Mouse (Mus musculus) cerebellum, postnatal 25 days (tissue): Measurements from ENCODE around the gene Col16a1.

ENCODE experiments used
- DNase-seq, 2 experiments: peaks; one replicate each; pipeline ENCODE4 v3.0.0; 2021; ENCODE audit warnings: mixed read lengths in 2 of 2

Col16a1 gene

GRCm38 (mm10) chr4:130085246-130085820 lies 37.7 kb downstream of the Col16a1 start:
- peak; percentile 64 to 65 for DNase-seq

DNA sequence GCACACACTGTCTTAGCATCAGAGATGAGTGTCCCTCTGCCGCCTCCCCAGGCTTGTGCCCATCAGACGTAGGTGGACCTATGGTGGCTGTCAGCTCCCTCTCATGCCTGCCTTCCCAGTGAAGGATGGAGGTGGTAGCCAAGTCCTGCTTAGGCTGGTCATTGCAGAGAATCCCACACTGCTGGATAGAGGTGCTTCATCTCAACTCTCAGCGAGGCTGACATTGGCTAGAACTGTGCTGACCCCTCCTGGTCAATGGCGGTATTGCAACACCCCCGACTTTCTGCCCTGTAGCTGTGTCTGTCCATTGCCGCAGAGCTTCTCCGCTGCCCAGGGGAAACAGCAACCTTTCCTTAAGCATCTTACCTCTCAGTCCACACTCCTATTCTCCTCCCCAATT lies 39.7 kb downstream of the Col16a1 start:
- DNase-seq = peak; percentile 98 to 99

- no peak for DNase-seq
Measured at GRCm38 (mm10) chr4:130095137-130095536, 47.5 kb downstream of the Col16a1 start.

GRCm38 (mm10) chr4:130101183-130101582 lies 53.5 kb downstream of the Col16a1 start:
- peak; percentile 51 to 62 for DNase-seq

DNA sequence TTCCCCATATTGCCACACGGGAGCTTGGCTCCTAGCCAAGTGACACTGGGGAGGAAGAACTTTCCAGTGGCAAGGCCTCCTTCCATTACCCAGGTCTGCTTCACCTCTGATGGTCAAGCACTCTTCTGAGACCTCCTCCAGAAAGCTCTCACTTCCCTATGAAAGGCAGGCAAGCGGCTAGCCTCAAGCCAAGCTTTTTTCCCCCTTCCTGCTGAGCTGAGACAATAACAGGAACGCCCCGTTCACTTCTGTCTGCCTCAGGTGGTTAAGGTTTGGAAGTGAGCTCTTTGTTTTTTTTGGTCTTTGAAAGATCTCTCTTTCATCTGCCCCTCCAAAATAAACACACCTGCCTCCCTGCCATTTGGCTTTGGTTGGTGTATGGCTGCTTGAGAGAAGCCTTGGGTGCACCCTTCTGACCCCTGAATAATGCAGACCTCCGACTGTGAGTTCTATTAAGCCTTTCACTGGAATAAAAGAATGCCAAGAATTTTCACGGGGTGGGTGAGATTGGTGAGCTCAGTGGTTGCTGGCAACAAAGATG lies 54.5 kb downstream of the Col16a1 start, which contains the start of gene Pef1:
Gene Pef1 (plus strand): TSS at position 448 of the 541 bp plus-strand sequence.
- no peak for DNase-seq

GRCm38 (mm10) chr4:130103632-130104031 lies 56.0 kb downstream of the Col16a1 start:
- no peak for DNase-seq

- DNase-seq = no peak
Measured at GRCm38 (mm10) chr4:130104584-130104983, 56.9 kb downstream of the Col16a1 start.

- DNase-seq = no peak
Measured at GRCm38 (mm10) chr4:130107065-130107443, 59.4 kb downstream of the Col16a1 start.

DNA sequence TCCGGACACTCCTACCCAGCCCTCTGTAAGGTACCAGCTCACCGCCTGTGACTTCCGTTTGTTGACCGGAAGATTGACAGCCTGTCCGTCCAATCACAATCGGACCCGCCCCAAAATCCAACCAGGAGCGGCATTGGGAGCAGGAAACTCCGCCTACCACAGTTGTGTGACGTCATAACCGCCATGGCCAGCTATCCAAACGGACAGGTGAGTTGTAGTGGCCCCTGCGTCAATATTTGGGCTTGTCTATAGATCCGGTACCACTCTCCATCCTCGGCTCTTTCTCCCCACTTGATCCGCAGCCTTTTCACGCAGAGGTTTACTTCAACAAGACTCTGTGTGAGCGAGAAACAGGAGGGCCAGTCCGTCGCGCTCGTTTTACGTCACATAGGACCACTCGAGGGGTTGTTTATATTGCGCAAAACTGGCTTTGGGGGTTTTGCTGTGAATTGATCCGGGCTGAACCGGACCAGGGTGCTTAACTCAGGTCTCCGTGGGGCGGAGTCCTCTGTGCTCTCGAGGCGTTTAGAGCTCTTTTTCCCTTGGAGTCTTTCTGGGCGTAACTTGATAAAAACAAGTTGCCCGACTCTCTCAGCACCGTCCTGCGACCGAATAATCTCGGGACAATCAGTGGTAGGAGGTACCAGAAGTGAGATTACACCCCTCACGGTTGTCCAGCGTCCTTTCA lies 59.9 kb downstream of the Col16a1 start:
- peak; percentile 100 for DNase-seq

DNA sequence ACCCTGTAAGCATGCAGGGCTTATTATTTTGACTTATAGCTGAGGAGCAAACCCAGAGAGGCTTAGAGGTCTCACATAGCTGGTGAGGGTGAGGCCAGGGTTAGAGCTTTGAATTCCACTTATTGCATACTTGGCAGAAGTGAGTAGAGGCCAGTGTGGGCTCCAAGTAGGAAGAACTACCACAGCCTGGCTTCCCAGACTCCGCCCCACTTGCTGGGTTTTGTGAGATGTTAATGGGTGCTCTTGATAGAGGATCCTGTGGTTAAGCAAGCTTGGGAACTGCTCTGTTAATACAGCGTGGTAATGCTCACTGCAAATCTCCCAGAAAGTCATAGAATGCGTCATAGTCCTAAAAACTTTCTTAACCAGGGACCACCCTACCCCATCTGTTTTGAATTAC lies 61.3 kb downstream of the Col16a1 start:
- no peak for DNase-seq

- no peak for DNase-seq
Measured at GRCm38 (mm10) chr4:130109666-130110065, 62.0 kb downstream of the Col16a1 start.

DNA sequence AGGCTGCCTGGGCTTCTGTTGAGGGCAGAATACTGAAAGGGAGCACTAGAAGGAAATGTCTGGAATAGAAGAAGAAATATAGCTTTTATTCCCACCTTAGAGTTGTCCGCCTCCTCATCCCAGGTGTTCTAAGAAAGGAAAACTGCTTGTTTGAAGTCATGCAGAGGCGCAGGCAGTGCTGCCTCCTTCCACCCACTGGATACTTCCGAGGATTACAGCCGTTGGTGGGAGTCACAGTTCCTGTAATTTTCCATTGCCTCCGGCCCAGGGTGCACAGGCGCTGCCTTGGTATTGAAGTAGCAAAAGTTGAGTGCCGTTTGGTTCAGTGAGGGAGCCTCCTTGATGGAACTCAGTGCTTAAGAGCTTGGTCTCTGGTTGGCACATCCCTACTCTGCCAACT lies 62.5 kb downstream of the Col16a1 start:
- DNase-seq = no peak

DNA sequence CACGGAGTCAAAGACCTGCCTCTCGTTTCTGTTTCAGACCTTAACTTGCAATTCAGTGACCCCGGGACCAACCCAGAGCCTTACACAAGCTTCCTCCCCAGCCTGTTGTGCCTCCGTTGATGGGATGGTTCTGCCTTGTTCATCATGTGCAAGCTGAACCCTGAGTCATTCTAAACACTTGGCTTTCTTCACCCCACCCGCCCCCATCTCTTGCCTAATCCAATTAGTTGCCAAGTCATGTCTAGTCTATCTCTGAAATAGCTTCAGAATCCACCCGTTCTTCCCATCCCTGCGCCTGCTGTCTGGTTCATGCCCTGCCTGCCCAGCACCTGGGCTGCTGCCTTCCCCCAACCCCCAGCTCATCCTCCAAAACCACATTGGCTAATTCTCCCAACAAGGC lies 64.7 kb downstream of the Col16a1 start:
- DNase-seq = no peak

DNA sequence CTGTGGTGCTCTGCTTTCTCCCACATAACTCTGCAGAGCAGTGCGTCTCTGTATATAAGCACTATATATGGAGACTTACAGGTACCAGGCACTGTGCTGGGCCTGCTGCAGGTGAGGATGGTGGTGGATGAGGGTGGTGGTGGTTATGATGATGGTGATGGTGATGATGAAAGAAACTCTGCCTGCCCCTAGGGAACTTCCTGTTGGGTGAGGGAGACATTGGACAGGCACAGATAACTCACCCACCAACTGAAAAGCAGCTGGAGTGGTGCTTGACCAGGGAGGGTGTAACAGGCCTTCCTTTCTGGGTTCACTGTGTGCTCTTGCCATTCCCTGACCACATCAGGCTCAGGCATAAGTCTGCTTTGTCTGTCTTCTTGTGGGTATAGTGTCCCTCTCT lies 65.1 kb downstream of the Col16a1 start:
- DNase-seq = no peak

GRCm38 (mm10) chr4:130120752-130121151 lies 73.1 kb downstream of the Col16a1 start:
- no peak for DNase-seq

GRCm38 (mm10) chr4:130121560-130121959 lies 73.9 kb downstream of the Col16a1 start:
- DNase-seq = no peak

- no peak for DNase-seq
Measured at GRCm38 (mm10) chr4:130123020-130123419, 75.4 kb downstream of the Col16a1 start.

DNA sequence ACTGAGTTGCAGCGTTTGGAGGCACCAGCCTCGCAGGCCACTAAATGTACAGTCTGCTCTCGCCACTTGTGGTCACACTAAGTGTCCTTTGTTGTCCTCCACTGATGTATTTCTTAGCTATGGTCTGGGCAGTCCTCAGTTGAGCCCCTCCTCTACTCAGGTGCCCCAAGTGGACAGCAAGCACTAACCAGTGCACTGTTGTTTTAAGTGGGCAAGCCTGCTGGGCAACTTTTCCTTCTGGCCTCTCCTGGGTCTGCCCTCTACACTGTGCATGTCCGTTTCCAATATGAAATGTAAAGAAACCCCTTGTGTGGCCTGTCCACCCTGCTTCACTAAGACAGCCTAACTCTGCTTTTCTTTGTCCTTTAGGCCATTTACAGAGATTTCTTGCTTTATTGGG lies 76.5 kb downstream of the Col16a1 start:
- DNase-seq = no peak

GRCm38 (mm10) chr4:130125164-130125563 lies 77.5 kb downstream of the Col16a1 start:
- DNase-seq = no peak

- no peak for DNase-seq
Measured at GRCm38 (mm10) chr4:130125935-130126334, 78.3 kb downstream of the Col16a1 start.

GRCm38 (mm10) chr4:130128907-130129306 lies 81.3 kb downstream of the Col16a1 start:
- no peak for DNase-seq

DNA sequence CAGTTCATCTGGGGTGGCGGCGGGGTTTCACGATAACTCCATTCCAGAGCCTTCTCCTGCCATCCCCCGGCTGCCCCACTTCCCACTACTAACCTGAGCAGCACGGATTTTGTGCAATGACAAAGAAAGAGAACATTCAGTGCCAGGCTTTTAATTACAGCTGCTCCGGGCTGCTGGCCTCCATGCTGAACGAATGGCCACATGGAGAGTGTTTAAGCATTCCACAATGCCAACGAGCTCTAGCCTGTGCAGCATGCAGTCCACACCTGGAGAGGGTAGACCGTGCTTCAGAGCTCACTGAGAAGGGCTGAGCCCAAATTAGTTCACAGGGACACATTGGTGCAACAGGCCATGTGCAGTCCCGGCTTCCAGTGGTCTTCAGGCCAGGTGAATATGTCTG lies 82.4 kb downstream of the Col16a1 start:
- no peak for DNase-seq

GRCm38 (mm10) chr4:130130641-130131350 lies 83.2 kb downstream of the Col16a1 start:
- peak in 1 of 2 experiments; percentile 28 for DNase-seq
